Mouse (Mus musculus) kidney, embryonic 16.5 days (tissue): ENCODE data around the gene Pdap1. TPM values are rescaled to one million over a fixed set of nuclear protein-coding genes. Genes with fewer than 3 reads are reported as not detected.

ENCODE experiments used
- ATAC-seq: fragments of 200-750 bp; cut with Nextera tagmentation; 2 replicates; pipeline ENCODE4 v1.8.0; 2017; ENCODE audit warnings: moderate TSS enrichment; ENCODE audit not compliant: low FRiP score, low TSS enrichment
- H3K27ac ChIP-seq: fragments of 300-500 bp; sonication (generic); 2 replicates; pipeline ENCODE4 v1.5.1; 2014; ENCODE audit warnings: low read length
- H3K27me3 ChIP-seq: fragments of 300-500 bp; sonication (generic); 2 replicates; pipeline ENCODE4 v1.6.1; 2014; ENCODE audit warnings: low read length, control low read depth, mixed read lengths; ENCODE audit not compliant: insufficient read depth
- H3K36me3 ChIP-seq: fragments of 300-500 bp; sonication (generic); 2 replicates; pipeline ENCODE4 v1.6.1; 2014; ENCODE audit warnings: low read length, control low read depth, mixed read lengths; ENCODE audit not compliant: insufficient read depth
- H3K4me1 ChIP-seq: fragments of 300-500 bp; sonication (generic); 2 replicates; pipeline ENCODE4 v1.6.1; 2014; ENCODE audit warnings: low read length, control low read depth, mixed read lengths; ENCODE audit not compliant: insufficient read depth
- H3K4me2 ChIP-seq: fragments of 300-500 bp; sonication (generic); replicated peaks from 2 replicates; pipeline ENCODE4 v1.6.1; 2014; ENCODE audit warnings: low read depth, low read length
- H3K4me3 ChIP-seq: fragments of 300-500 bp; sonication (generic); 2 replicates; pipeline ENCODE4 v1.5.1; 2014; ENCODE audit warnings: mild to moderate bottlenecking, low read length
- H3K9ac ChIP-seq: fragments of 300-500 bp; sonication (generic); replicated peaks from 2 replicates; pipeline ENCODE4 v1.6.1; 2014; ENCODE audit warnings: low read length
- H3K9me3 ChIP-seq: fragments of 300-500 bp; sonication (generic); 2 replicates; pipeline ENCODE4 v1.6.1; 2016; ENCODE audit warnings: low read length, control low read depth
- WGBS: fragments of 180-500 bp; shearing (Covaris S2); extraction: QIAGEN DNeasy Blood & Tissue Kit; methylation state at CpG from one replicate; pipeline ENCODE4 v1.1.7; 2014; 5-methylcytosine and 5-hydroxymethylcytosine counted together
- polyA plus RNA-seq: library from polyadenylated mRNA; unstranded; fragments of >200 nt; fragmentation: Nextera tagmentation; extraction: Ambion mirVana; gene quantifications from 2 replicates; pipeline ENCODE4 v1.2.1, GENCODE M21; 2015

Gene Pdap1
- polyA plus RNA-seq = 77.0 and 93.6 TPM in 2 replicates

DNA sequence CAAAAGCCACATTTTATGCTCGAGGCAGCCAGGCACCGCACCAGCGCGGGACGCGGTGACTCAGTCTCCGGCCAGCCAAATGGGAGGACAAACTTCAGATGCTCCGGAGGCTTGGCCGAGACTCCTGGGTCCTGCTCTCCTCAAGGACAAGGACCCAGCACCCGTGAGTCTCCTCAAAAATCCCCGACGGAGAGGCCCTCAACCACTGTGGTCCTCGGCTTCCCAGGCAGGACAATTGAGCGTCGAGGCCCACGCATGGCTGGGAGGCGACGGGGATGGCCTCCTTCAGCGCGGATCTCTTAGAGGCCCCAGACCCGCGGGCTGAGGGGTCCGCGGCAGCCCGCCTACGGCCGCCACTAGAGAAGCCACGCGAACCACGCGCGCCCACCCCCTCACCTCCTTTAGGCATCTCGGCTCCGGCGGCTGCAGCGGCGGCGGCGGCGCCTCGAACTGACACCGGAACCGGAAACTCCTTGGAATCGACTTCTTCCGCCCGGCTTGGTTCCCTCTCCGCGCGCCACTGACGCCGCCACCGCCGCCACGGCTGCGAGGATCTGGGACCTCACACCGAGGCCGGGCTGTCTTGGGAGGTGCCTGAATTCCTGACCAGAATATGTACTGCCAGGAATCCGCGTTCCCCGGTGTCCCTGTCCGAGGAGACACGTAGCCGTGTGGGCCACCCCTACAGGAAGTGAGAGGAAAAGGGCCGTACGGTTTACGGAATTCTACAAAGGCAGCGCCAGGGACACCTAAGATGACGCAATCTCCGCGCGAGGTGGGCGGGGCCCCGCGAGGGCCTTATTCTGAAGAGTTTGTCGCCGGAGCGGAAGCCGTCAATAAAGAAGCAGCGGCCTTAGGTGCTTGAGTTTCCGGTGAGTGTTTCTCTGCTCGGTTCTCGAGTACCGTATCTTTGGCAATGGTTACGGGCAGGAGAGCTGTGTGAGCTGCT is at the start of gene Pdap1, which contains the start of gene Bud31:
Gene Pdap1 (minus strand): TSS at position 668 of the 949 bp plus-strand sequence.
Gene Bud31 (plus strand): TSS at position 792 of the 949 bp plus-strand sequence.
- Histone ChIP-seq H3K9ac (peak within 1 kb of the TSS; percentile 92), H3K4me3 (peak within 1 kb of the TSS; percentile 92), H3K27me3 (no peaks in the 10 kb centered on the region), H3K9me3 (no peaks in the 10 kb centered on the region), H3K4me1 (peaks cover 21% of the 10 kb centered on the region), H3K36me3 (peaks cover 48% of the 10 kb centered on the region), H3K27ac (peak within 1 kb of the TSS; percentile 91), H3K4me2 (peak within 1 kb of the TSS; percentile 88)
- ATAC-seq = peak; percentile 94
- WGBS = under 1% methylated on average over 84 of the region's 84 CpGs

DNA sequence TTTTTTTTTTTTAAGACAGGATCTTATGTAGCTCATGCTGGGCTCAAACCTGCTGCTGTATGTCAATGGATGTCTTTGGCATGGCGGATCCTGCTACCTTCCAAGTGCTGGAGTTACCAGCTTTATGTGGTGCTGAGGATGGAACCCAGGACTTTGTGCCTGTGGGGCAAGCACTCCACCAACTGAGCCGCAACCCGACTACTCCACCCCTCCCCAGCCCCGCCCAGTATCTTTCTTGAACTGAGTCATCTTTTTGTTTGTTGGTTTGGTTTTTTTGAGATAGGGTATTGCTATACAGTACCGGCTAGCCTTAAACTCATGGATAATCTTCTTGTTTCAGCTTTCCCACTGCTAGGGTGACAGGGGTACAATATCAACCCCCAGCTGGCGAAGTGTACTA is 49.4 kb upstream of the Pdap1 start:
- Histone ChIP-seq H3K36me3 (peaks cover 49% of the 10 kb centered on the region), H3K27me3 (no peaks in the 10 kb centered on the region), H3K4me1 (peaks cover 18% of the 10 kb centered on the region), H3K9me3 (no peaks in the 10 kb centered on the region), H3K4me2 (0 out of 2 replicates have a peak overlapping the region, but pooled peaks have one; percentile 89), H3K27ac (no peak overlapping the region), H3K9ac (no peak overlapping the region), H3K4me3 (0 out of 2 replicates have a peak overlapping the region, but pooled peaks have one; percentile 92)
- 92% methylated on average over 6 of the region's 6 CpGs for WGBS
- no peak for ATAC-seq

- Histone ChIP-seq H3K27ac (no peak overlapping the region), H3K4me1 (peaks cover 9% of the 10 kb centered on the region), H3K9ac (no peak overlapping the region), H3K4me3 (no peak overlapping the region), H3K9me3 (no peaks in the 10 kb centered on the region), H3K36me3 (peaks cover 84% of the 10 kb centered on the region), H3K4me2 (no peak overlapping the region), H3K27me3 (no peaks in the 10 kb centered on the region)
- ATAC-seq = no peak
- WGBS = 87% methylated on average over 2 of the region's 2 CpGs
These were observed 45.2 kb upstream of the Pdap1 start for GRCm38 (mm10) chr5:145185244-145185643.

- H3K27me3 ChIP-seq = no peaks in the 10 kb centered on the region
- WGBS = 78% methylated on average over 18 of the region's 18 CpGs
- H3K36me3 ChIP-seq = peaks cover 84% of the 10 kb centered on the region
- no peaks in the 10 kb centered on the region for H3K9me3 ChIP-seq
- no peak overlapping the region for H3K4me2 ChIP-seq
- H3K27ac ChIP-seq = no peak overlapping the region
- no peaks in the 10 kb centered on the region for H3K4me1 ChIP-seq
- no peak overlapping the region for H3K4me3 ChIP-seq
- ATAC-seq = no peak
- H3K9ac ChIP-seq = no peak overlapping the region
These were observed 38.5 kb upstream of the Pdap1 start for GRCm38 (mm10) chr5:145178461-145178980.

DNA sequence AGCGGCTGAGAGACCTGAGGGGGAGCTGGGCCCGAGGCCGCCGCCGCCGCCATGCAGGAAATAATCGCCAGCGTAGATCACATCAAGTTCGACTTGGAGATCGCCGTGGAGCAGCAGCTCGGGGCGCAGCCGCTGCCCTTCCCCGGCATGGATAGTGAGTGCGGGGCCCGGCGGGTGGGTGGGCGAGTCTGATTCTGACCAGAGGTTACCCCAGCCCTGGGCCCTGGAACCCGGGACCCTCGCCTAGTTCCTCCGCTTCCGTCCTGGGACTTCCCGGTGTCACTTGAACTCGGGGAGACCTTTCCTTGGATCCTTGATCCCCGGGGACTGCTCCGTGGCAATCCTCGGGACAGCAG is 27.2 kb upstream of the Pdap1 start:
- H3K4me3 ChIP-seq = peak overlapping the region; percentile 99
- peak; percentile 53 for ATAC-seq
- H3K4me2 ChIP-seq = peak overlapping the region; percentile 96
- H3K27ac ChIP-seq = peak overlapping the region; percentile 79
- H3K27me3 ChIP-seq = no peaks in the 10 kb centered on the region
- H3K36me3 ChIP-seq = peaks cover 37% of the 10 kb centered on the region
- peak overlapping the region; percentile 96 for H3K9ac ChIP-seq
- no peaks in the 10 kb centered on the region for H3K9me3 ChIP-seq
- 1% methylated on average over 28 of the region's 28 CpGs for WGBS
- H3K4me1 ChIP-seq = peaks cover 23% of the 10 kb centered on the region

DNA sequence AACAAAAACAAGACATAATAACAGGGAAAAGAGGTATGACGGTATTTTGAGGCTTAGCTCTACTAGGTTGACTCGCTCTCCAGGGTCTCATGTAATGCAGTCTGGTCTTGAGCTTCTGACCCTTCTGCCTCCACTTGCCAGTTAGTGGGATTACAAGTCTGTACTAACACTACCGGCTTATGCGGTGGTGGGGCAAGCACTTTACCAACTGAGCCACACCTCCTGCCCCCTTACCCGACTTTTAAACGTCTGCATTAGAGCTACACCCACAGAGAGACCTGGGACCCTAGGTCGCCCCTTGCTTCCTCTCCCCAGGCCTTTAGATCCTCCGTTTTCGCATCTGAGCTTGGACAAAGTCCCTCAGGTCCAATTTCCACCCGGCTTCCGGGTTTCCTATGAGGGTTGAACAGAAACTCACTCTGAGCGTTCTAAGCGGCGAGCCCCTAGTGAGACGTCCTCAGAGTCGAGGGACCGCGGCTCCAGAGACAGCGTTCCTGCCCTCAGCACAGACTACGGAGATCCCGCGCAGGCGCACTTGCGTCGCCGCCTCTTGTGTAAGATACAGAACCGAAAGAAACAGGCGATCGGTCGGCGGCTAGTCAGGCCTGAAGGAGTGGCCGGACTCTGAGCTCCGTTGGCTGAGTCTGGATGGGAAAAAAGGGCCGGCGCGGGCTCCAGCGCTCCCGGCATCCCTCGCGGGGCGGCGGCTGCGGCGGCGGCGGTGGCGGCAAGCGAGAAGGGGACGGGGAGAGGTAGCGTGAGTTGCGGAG is 26.7 kb upstream of the Pdap1 start, which contains the start of the genes Ptcd1 and Cpsf4:
Gene Ptcd1 (minus strand): TSS at position 573 of the 770 bp plus-strand sequence.
Gene Cpsf4 (plus strand): TSS at position 678 of the 770 bp plus-strand sequence.
- H3K4me1 ChIP-seq = peaks cover 23% of the 10 kb centered on the region
- H3K9me3 ChIP-seq = no peaks in the 10 kb centered on the region
- H3K36me3 ChIP-seq = peaks cover 33% of the 10 kb centered on the region
- under 1% methylated on average over 51 of the region's 51 CpGs for WGBS
- ATAC-seq = peak; percentile 97
- peak within 1 kb of the TSS; percentile 92 for H3K27ac ChIP-seq
- peak within 1 kb of the TSS; percentile 99 for H3K4me3 ChIP-seq
- H3K9ac ChIP-seq = peak within 1 kb of the TSS; percentile 96
- H3K27me3 ChIP-seq = no peaks in the 10 kb centered on the region
- peak within 1 kb of the TSS; percentile 96 for H3K4me2 ChIP-seq

GRCm38 (mm10) chr5:145165184-145165583 is 25.1 kb upstream of the Pdap1 start:
- Histone ChIP-seq H3K9me3 (no peaks in the 10 kb centered on the region), H3K9ac (peak overlapping the region; percentile 29; the same call in 1 of the 2 replicates), H3K4me1 (peaks cover 23% of the 10 kb centered on the region), H3K27ac (no peak overlapping the region), H3K36me3 (peaks cover 21% of the 10 kb centered on the region), H3K27me3 (no peaks in the 10 kb centered on the region), H3K4me3 (no peak overlapping the region), H3K4me2 (no peak overlapping the region)
- 81% methylated on average over 15 of the region's 15 CpGs for WGBS
- no peak for ATAC-seq

DNA sequence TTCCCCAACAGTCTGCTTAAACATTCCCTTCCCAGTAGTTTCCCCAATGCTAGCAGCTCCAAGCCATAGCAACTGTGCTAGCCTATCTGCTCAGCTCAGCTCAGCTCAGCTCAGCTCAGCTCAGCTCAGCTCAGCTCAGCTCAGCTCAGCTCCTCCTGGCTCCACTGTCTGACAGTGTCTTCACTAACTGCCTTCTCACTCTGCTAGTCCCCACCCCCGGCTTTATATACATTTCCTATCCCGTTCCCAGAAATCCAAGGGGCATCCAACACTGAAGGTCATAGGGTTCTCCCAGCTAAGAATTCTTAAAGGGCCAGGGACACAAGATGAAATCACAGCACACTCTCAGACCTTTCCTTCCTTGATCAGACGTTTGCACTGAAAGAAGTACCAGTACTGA is 24.7 kb upstream of the Pdap1 start:
- Histone ChIP-seq H3K9me3 (no peaks in the 10 kb centered on the region), H3K4me2 (no peak overlapping the region), H3K27ac (no peak overlapping the region), H3K36me3 (peaks cover 19% of the 10 kb centered on the region), H3K27me3 (no peaks in the 10 kb centered on the region), H3K9ac (peak overlapping the region; percentile 29; the same call in 1 of the 2 replicates), H3K4me1 (peaks cover 23% of the 10 kb centered on the region), H3K4me3 (no peak overlapping the region)
- ATAC-seq = no peak
- 42% methylated on average over 3 of the region's 3 CpGs for WGBS

DNA sequence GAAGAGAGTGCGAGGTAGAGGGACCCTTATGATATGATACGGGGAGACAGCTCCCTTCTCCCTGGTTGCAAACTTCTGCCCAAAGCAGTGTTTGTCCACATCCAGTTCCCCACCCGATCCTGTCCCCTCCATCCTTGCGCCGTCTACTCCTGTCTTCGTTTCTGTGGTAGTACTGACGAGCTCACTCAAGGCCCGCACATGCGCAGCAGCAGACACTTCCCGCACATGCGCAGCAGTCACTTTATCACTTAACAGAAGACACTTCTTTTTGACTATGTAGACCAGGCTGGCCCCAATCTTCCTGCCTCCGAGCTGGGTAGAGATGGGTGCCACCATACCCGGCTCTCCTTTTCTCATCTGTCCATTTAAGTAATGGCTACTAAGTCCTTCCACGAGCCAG is 21.3 kb upstream of the Pdap1 start:
- ATAC-seq = no peak
- Histone ChIP-seq H3K9me3 (no peaks in the 10 kb centered on the region), H3K27me3 (no peaks in the 10 kb centered on the region), H3K36me3 (peaks cover 38% of the 10 kb centered on the region), H3K27ac (no peak overlapping the region), H3K4me2 (no peak overlapping the region), H3K4me3 (no peak overlapping the region), H3K9ac (no peak overlapping the region), H3K4me1 (peaks cover 11% of the 10 kb centered on the region)
- 95% methylated on average over 14 of the region's 14 CpGs for WGBS
